Mouse (Mus musculus) hindbrain, embryonic 10.5 days (tissue): ENCODE measurements around the gene Entpd8. TPM values are rescaled to one million over a fixed set of nuclear protein-coding genes. Genes with fewer than 3 reads are reported as not detected.
A peak's percentile ranks its signal among the peaks of the same experiment; 100 is the strongest.

Source experiments
- DNase-seq: peaks from one replicate; pipeline ENCODE4 v3.0.0-alpha.2; 2017; ENCODE audit warnings: low spot score
- H3K27ac ChIP-seq: fragments of 300-500 bp; sonication (generic); 2 replicates; pipeline ENCODE4 v1.5.1; 2016; ENCODE audit warnings: mild to moderate bottlenecking, moderate library complexity
- H3K27me3 ChIP-seq: fragments of 300-500 bp; sonication (generic); 2 replicates; pipeline ENCODE4 v1.6.1; 2016; ENCODE audit warnings: mild to moderate bottlenecking; ENCODE audit not compliant: poor library complexity, insufficient read depth, severe bottlenecking
- H3K36me3 ChIP-seq: fragments of 300-500 bp; sonication (generic); 2 replicates; pipeline ENCODE4 v1.6.1; 2016; ENCODE audit warnings: mild to moderate bottlenecking, moderate library complexity
- H3K4me1 ChIP-seq: fragments of 300-500 bp; sonication (generic); replicated peaks from 2 replicates; pipeline ENCODE4 v1.6.1; 2016; ENCODE audit warnings: mild to moderate bottlenecking
- H3K4me3 ChIP-seq: fragments of 300-500 bp; sonication (generic); 2 replicates; pipeline ENCODE4 v1.5.1; 2016; ENCODE audit warnings: mild to moderate bottlenecking, moderate library complexity
- H3K9me3 ChIP-seq: fragments of 300-500 bp; sonication (generic); 2 replicates; pipeline ENCODE4 v1.6.1; 2016; ENCODE audit warnings: mild to moderate bottlenecking, moderate library complexity
- WGBS: fragments of 180-500 bp; shearing (Covaris S2); methylation state at CpG from one replicate; pipeline ENCODE4 v1.1.7; 2016; 5-methylcytosine and 5-hydroxymethylcytosine counted together
- polyA plus RNA-seq: library from polyadenylated mRNA; unstranded; fragments of >200 nt; fragmentation: Nextera tagmentation; extraction: Ambion mirVana; gene quantifications from 2 replicates; pipeline ENCODE4 v1.2.1, GENCODE M21; 2016

The Entpd8 gene
- polyA plus RNA-seq, 1 experiment from 2014 or later: not detected

DNA sequence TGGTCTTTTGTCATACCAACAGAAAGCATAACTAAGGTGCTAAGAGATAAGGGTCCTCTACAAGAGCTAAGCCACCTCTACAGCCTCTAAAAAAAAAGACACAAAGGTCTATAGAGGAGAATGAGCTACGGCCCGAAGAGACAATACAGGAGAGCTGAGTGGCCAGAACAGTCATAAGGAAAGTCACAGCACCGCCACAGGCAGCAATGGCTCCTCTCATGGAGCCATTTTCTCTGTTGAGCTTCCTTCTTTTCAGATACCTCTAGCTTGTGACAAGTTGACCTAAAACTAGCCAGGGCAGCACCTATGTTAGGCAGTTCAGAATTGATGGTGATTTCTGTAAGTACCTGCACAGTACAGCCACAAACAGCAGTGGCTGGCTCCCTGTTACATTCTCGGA lies 13.6 kb upstream of the Entpd8 start:
- Histone ChIP-seq H3K4me3 (no peak overlapping the region), H3K36me3 (peaks cover 20% of the 10 kb centered on the region), H3K27ac (no peak overlapping the region), H3K9me3 (no peaks in the 10 kb centered on the region), H3K27me3 (no peaks in the 10 kb centered on the region), H3K4me1 (no peaks in the 10 kb centered on the region)
- no peak for DNase-seq
- 88% methylated on average over 4 of the region's 4 CpGs for WGBS

DNA sequence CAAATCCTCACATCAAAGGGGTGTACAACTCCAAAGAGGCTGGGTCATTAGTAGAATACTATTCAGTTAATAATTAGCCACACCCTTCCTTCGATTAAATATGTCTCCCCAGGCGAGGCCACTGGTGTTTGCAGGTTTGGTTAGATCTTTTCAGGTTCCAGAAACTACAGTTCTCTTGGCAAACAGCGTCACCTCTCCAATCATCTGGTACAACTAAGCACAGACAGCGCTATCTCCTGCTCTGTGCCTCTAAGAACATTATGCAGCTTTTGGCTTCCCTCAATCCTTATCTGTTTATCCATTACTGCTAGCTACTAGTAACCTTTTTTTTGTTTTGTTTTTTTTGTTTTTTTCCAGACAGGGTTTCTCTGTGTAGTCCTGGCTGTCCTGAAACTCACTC lies 10.6 kb upstream of the Entpd8 start:
- no peaks in the 10 kb centered on the region for H3K4me1 ChIP-seq
- no peak overlapping the region for H3K4me3 ChIP-seq
- no peaks in the 10 kb centered on the region for H3K9me3 ChIP-seq
- no peaks in the 10 kb centered on the region for H3K36me3 ChIP-seq
- WGBS: 86% methylated on average over 4 of the region's 4 CpGs
- H3K27ac ChIP-seq: no peak overlapping the region
- DNase-seq: no peak
- H3K27me3 ChIP-seq: no peaks in the 10 kb centered on the region

DNA sequence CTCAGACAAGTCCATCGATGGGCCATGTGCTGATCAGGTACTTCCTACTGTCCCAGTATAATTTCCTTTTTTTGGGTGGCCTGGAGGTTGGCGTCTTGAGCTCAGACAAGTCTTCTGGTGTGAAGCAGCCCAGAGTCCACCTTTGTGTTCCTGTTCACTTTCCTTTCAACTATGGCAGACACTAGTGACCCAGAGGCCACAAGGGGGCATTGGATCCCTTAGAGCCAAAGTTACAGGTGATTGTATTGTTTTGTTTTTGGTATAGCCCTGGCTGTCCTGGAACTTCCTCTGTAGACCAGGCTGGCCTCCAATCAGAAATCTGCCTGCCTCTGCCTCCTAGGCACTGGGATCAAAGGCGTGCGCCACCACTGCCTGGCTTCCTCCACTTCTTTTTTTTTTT lies 7.7 kb upstream of the Entpd8 start:
- no peaks in the 10 kb centered on the region for H3K4me1 ChIP-seq
- 90% methylated on average over 4 of the region's 4 CpGs for WGBS
- H3K27me3 ChIP-seq: no peaks in the 10 kb centered on the region
- no peak for DNase-seq
- H3K36me3 ChIP-seq: no peaks in the 10 kb centered on the region
- H3K27ac ChIP-seq: no peak overlapping the region
- no peaks in the 10 kb centered on the region for H3K9me3 ChIP-seq
- no peak overlapping the region for H3K4me3 ChIP-seq

DNA sequence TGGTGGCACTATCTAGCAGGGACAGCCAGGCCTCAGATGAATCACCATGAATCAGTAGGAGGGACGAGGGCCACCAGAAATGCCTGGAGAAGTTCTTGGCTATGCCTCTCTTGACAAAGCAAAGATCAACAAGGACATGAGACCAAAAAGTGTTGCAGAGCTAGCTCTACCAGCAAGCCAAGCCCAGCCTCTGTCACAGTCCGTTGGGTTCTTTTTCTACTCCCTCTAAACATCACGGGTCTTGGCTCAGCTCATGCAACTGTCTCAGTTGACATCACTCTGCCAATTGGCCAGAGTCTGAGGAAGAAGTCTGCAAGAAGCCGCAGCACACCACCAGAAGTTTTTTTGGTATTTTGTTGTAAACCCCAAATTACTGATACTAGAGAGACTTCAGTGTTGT lies 4.6 kb upstream of the Entpd8 start:
- Histone ChIP-seq H3K4me1 (no peaks in the 10 kb centered on the region), H3K9me3 (no peaks in the 10 kb centered on the region), H3K27ac (no peak overlapping the region), H3K36me3 (no peaks in the 10 kb centered on the region), H3K27me3 (no peaks in the 10 kb centered on the region), H3K4me3 (no peak overlapping the region)
- 67% methylated on average over 4 of the region's 4 CpGs for WGBS
- DNase-seq: no peak

DNA sequence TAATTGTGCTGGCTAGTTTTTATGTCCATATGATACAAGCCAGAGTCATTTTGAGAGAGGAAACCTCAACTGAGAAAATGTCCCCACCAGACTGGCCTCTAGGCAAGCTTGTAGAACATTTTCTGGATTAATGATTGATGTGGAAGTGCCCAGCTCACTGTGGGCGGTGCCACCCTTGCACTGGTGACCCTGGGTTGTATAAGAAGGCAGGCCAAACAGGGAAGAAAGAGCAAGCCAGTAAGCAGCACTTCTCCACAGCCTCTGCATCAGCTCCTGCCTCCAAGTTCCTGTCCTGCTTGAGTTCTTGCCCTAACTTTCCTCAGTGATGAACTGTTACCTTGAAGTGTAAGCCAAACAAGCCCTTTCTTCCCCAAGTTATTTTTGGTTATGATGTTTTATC lies 1.1 kb upstream of the Entpd8 start:
- WGBS: 84% methylated on average over 1 of the region's 1 CpGs
- Histone ChIP-seq H3K4me1 (no peaks in the 10 kb centered on the region), H3K36me3 (no peaks in the 10 kb centered on the region), H3K9me3 (no peaks in the 10 kb centered on the region), H3K27ac (no peak overlapping the region), H3K4me3 (no peak overlapping the region), H3K27me3 (no peaks in the 10 kb centered on the region)
- DNase-seq: no peak

DNA sequence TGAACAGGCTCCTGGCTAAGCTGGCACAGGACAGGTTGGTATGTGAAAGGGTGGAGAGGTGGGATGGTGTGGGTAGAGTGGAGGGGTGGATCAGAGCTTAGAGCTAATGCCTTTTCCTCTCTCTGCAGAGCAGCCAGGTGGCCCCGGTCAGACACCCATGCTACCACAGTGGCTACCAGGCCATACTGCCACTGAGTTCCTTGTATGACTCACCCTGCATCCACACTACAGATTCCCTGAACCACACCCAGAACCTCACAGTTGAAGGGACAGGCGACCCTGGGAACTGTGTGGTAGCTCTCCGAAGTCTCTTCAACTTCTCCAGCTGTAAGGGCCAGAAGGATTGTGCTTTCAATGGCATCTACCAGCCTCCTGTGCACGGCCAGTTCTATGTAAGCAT lies 3.6 kb downstream of the Entpd8 start:
- Histone ChIP-seq H3K36me3 (no peaks in the 10 kb centered on the region), H3K27ac (no peak overlapping the region), H3K27me3 (no peaks in the 10 kb centered on the region), H3K9me3 (no peaks in the 10 kb centered on the region), H3K4me3 (no peak overlapping the region), H3K4me1 (no peaks in the 10 kb centered on the region)
- DNase-seq: no peak
- 87% methylated on average over 4 of the region's 4 CpGs for WGBS

DNA sequence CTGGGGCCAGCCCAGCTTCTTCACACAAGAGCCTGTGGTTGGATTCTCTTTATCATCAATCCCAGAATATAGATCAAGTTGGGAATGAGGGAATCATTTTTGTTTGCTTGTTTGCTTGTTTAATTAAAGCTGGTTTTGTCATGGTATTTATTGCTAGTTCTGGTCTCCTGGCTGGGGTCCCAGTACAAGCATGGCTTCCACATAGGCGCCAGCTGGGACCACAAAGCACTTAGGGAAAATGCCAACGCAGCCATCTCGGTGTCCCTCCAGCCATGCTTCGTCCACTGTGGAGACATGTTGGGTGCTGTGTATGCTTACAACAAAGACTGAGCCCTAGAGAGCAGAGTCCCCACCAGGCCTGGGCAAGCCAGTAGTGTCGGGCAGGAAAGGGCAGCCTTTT lies 5.5 kb downstream of the Entpd8 start:
- Histone ChIP-seq H3K27ac (no peak overlapping the region), H3K4me3 (no peak overlapping the region), H3K27me3 (no peaks in the 10 kb centered on the region), H3K9me3 (no peaks in the 10 kb centered on the region), H3K4me1 (no peaks in the 10 kb centered on the region), H3K36me3 (no peaks in the 10 kb centered on the region)
- no peak for DNase-seq
- 90% methylated on average over 5 of the region's 5 CpGs for WGBS

DNA sequence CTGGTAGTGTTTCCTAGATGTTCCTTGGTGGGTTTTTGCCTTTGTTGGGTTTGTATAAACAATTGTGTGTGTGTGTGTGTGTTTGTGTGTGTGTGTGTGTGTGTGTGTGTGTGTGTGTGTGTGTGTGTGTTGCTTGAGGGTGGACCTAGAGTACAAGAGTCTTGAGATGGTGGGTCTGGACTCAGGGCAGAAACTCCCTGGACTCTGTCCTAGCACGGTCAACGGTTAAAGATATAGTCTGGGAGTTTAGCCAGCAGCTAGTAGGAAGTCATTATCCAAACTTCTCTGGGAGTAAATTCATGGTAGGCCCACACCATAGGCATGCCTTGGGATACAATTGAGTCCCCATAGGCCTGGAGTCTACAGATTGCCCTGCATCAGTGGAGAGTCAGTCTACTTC lies 7.7 kb downstream of the Entpd8 start:
- H3K27me3 ChIP-seq: peaks cover 6% of the 10 kb centered on the region; the same call in 1 of the 2 replicates
- no peaks in the 10 kb centered on the region for H3K9me3 ChIP-seq
- DNase-seq: no peak
- H3K27ac ChIP-seq: no peak overlapping the region
- no peak overlapping the region for H3K4me3 ChIP-seq
- whole genome bisulfite sequencing: 88% methylated on average over 2 of the region's 2 CpGs
- no peaks in the 10 kb centered on the region for H3K4me1 ChIP-seq
- H3K36me3 ChIP-seq: no peaks in the 10 kb centered on the region

DNA sequence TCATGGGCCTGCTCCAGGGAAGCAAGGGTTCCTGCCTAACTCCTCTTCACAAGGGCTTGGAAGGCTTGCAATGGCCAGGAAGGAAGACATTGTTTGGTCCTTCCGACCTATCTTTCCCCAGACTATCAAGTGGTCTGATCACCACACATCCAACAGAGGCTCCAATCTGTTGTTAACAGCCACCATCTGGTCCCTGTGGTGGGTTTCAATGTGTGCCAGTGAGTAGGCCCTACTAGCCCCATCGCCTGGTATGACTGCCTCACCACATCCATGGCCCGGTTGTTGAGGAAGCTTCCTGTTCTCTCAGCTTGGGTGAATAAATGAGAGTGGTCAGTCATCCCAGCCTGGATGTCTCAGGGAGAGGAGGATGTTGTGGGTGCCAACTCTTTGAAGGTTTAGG lies 8.5 kb downstream of the Entpd8 start:
- Histone ChIP-seq H3K36me3 (no peaks in the 10 kb centered on the region), H3K9me3 (no peaks in the 10 kb centered on the region), H3K27me3 (peaks cover 13% of the 10 kb centered on the region), H3K4me1 (no peaks in the 10 kb centered on the region), H3K27ac (no peak overlapping the region), H3K4me3 (no peak overlapping the region)
- WGBS: 89% methylated on average over 3 of the region's 3 CpGs
- no peak for DNase-seq

DNA sequence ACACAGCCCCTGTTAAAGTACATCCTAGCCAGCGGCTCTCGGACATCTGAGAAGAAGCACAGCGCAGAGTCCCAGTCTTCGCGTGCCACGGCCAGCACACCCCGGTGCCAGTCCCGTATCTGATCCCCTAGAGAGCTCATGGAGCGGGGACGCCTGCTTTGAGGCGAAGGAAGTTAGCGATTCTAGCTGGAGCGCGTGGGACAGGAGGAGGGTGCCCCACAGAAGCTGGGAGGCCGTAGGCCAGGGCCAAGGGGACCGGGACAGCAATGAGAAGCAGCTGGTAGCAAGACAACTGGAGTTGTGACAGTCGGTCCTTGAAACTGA lies 14.6 kb downstream of the Entpd8 start:
- peaks cover 28% of the 10 kb centered on the region for H3K4me1 ChIP-seq
- no peaks in the 10 kb centered on the region for H3K36me3 ChIP-seq
- H3K4me3 ChIP-seq: peak overlapping the region; percentile 29
- no peak for DNase-seq
- 42% methylated on average over 17 of the region's 17 CpGs for WGBS
- H3K27me3 ChIP-seq: peaks cover 34% of the 10 kb centered on the region
- H3K9me3 ChIP-seq: no peaks in the 10 kb centered on the region
- no peak overlapping the region; the same call in 1 of the 2 replicates for H3K27ac ChIP-seq

DNA sequence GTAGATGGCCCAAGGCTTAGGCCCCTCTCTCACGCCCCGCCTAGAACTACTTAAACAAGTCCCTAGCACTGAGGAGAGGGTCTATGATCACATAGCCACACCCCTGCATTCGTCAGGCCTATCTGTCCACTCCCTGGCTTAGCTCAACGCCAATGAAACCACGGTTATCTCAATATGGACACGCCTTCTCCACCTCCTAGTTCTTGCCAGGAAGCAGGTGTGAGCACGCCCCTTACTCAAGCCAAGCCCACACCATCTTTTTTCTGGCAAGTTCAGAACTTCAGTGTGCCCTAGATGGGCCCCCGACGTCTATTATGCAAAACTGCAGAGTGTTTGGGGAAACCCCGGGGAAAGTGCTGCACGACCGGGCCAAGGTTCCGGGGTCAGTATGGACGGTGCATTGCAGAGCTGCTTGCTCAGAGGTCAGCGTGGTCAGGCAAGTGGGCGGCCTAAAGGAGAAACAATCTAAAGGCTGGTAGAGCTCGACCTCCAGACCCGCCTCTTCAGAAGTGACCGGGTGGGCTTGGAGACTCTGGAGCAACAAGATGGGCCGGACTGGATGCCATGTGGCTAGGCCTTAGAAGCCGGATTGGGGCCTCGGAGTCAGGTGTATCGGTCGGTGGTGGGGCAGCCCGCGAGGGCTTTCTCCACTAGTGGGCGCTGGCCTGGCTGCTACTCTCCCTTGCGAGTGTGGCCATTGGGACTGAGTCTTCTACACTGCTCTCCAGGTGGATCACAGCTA lies 15.2 kb downstream of the Entpd8 start, which contains the start of gene Noxa1:
TSS of gene Noxa1 (minus strand) at position 41 of the 742 bp plus-strand sequence.
- H3K27me3 ChIP-seq: peaks cover 34% of the 10 kb centered on the region
- peak; percentile 28 for DNase-seq
- H3K27ac ChIP-seq: peak within 1 kb of the TSS; percentile 13; the same call in 1 of the 2 replicates
- H3K4me3 ChIP-seq: peak within 1 kb of the TSS; percentile 29
- peaks cover 34% of the 10 kb centered on the region for H3K4me1 ChIP-seq
- no peaks in the 10 kb centered on the region for H3K9me3 ChIP-seq
- WGBS: 44% methylated on average over 28 of the region's 28 CpGs
- H3K36me3 ChIP-seq: no peaks in the 10 kb centered on the region

DNA sequence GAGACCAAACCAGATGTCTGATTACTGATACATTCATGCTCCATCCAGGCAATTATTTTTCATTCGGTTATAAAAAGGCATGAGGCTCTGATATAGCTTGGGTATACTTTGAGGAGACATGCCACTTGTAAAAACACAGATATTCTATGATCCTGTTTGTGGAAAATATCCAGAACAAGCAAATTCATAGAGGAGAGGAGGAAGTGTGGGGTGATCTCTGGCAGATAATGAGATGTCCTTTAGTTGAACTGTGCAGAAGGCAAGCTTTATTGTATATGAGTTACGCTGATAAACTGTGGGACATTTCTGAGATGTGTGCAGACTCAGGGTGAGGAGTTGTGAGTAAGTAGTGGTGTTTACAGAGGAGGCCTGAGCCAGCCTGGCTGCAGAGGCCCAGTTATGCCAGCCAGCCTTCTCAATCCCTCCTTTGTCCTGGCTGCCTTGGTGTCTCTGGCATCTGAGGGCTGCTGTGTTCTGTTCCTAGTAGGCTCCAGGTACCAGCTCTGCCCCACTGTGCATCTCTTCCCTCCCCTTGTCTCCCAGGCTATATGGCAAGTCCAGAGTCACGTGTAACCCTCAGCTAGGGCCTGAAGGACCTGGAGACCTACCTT lies 18.0 kb downstream of the Entpd8 start:
- Histone ChIP-seq H3K27ac (peak overlapping the region; percentile 46), H3K4me3 (no peak overlapping the region), H3K36me3 (no peaks in the 10 kb centered on the region), H3K27me3 (peaks cover 25% of the 10 kb centered on the region), H3K4me1 (peaks cover 40% of the 10 kb centered on the region), H3K9me3 (no peaks in the 10 kb centered on the region)
- 84% methylated on average over 3 of the region's 3 CpGs for WGBS
- no peak for DNase-seq

DNA sequence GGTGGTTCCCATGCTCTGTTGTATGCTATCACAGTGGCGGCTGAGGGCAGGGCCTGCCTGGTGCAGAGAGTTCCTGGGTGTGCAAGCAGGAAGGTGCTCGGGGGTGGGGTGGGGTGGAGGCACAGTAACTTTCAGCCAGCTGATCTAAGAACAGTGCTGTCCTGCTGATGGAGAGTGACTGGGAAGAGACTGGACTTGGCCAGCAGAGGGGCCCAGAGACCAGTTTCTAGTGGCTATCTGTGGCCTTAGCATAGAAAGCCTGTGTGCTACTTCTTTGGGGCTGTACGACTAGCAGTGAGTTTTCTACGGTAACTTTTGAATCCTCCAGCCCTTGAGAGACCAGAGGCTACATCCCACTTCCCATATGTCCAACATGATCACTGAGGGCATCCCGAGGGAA lies 18.9 kb downstream of the Entpd8 start:
- DNase-seq: peak; percentile 72
- no peaks in the 10 kb centered on the region for H3K9me3 ChIP-seq
- H3K4me1 ChIP-seq: peaks cover 40% of the 10 kb centered on the region
- H3K27ac ChIP-seq: peak overlapping the region; percentile 46
- H3K27me3 ChIP-seq: peaks cover 17% of the 10 kb centered on the region
- 49% methylated on average over 5 of the region's 5 CpGs for WGBS
- no peaks in the 10 kb centered on the region for H3K36me3 ChIP-seq
- H3K4me3 ChIP-seq: no peak overlapping the region
